Mouse (Mus musculus): Measurements from ENCODE around the gene Chtf18.

GRCm38 (mm10) chr17:25723470-25723869 is 3.7 kb downstream of the Chtf18 start:
- TF ChIP-seq CTCF (IDR thresholded peaks at IDR 0.05; ENCODE audit: insufficient read depth, low read length), result no peak
- no peak for TF ChIP-seq POLR2A (IDR thresholded peaks at IDR 0.05; ENCODE audit: borderline replicate concordance, extremely low read depth, low read depth, low read length)

Data from lung, adult 2 months (tissue).